ENCODE assay signal across 25 mouse cellular contexts in genomic region chr1:158546513-158546912, GRCm38 (mm10).
DNase-seq lines count a peak whose midpoint lies in the region; ATAC-seq lines count a peak whose summit lies in the region.
"Had no signal": no experiment of that assay in that cellular context is flagged by ENCODE, and none has a peak within 500 bp of the region (broad histone marks: within the 10 kb centered on the region; RNA-seq: fewer than 3 reads in every experiment).

No protein-coding gene starts in this region.

- no peak overlapping the region for H3K4me3 ChIP-seq in embryonic facial prominence, embryonic 11.5 days (ENCODE audit: low read depth, low read length)
- no peak overlapping the region for H3K4me3 ChIP-seq in embryonic facial prominence, embryonic 10.5 days
- no peak overlapping the region for H3K4me3 ChIP-seq in midbrain, embryonic 11.5 days (ENCODE audit: low read depth, low read length)
- H3K4me3 ChIP-seq in midbrain, embryonic 16.5 days (ENCODE audit: low read depth, low read length) = no peak overlapping the region
- H3K4me3 ChIP-seq in midbrain, embryonic 12.5 days = no peak overlapping the region
- H3K4me3 ChIP-seq: embryonic facial prominence, embryonic 13.5 days; heart, embryonic 10.5 days; hindbrain, embryonic 13.5 days; intestine, embryonic 15.5 days; neural tube, embryonic 13.5 days had no signal

- H3K9me3 ChIP-seq in embryonic facial prominence, embryonic 11.5 days (replicated peaks; ENCODE audit: control insufficient read depth, low read length) = no peaks in the 10 kb centered on the region
- H3K9me3 ChIP-seq in embryonic facial prominence, embryonic 10.5 days = no peaks in the 10 kb centered on the region
- no peaks in the 10 kb centered on the region for H3K9me3 ChIP-seq in midbrain, embryonic 11.5 days (ENCODE audit: control insufficient read depth, low read length)
- no peaks in the 10 kb centered on the region for H3K9me3 ChIP-seq in midbrain, embryonic 16.5 days (replicated peaks; ENCODE audit: control insufficient read depth, low read length, poor library complexity, severe bottlenecking)
- no peaks in the 10 kb centered on the region for H3K9me3 ChIP-seq in midbrain, embryonic 12.5 days
- H3K9me3 ChIP-seq: embryonic facial prominence, embryonic 13.5 days; heart, embryonic 10.5 days; hindbrain, embryonic 13.5 days; intestine, embryonic 15.5 days; neural tube, embryonic 13.5 days had no signal

- H3K27ac ChIP-seq in embryonic facial prominence, embryonic 11.5 days (replicated peaks; ENCODE audit: low read depth, low read length) = no peak overlapping the region
- H3K27ac ChIP-seq in embryonic facial prominence, embryonic 10.5 days (replicated peaks) = no peak overlapping the region
- H3K27ac ChIP-seq in midbrain, embryonic 11.5 days (ENCODE audit: low read depth, low read length) = no peak overlapping the region; the same call in 1 of the 2 replicates
- no peak overlapping the region for H3K27ac ChIP-seq in midbrain, embryonic 16.5 days (ENCODE audit: low read length)
- H3K27ac ChIP-seq in midbrain, embryonic 12.5 days (replicated peaks) = no peak overlapping the region
- H3K27ac ChIP-seq: embryonic facial prominence, embryonic 13.5 days; heart, embryonic 10.5 days; intestine, embryonic 15.5 days; stomach, postnatal 0 days had no signal

- no peak overlapping the region for H3K9ac ChIP-seq in embryonic facial prominence, embryonic 11.5 days (replicated peaks; ENCODE audit: low read length)
- H3K9ac ChIP-seq in midbrain, embryonic 11.5 days (ENCODE audit: low read length) = no peak overlapping the region
- no peak overlapping the region for H3K9ac ChIP-seq in midbrain, embryonic 16.5 days (ENCODE audit: low read depth, low read length)
- no peak overlapping the region for H3K9ac ChIP-seq in midbrain, embryonic 12.5 days (replicated peaks)
- H3K9ac ChIP-seq: embryonic facial prominence, embryonic 13.5 days; hindbrain, embryonic 13.5 days; intestine, embryonic 15.5 days; neural tube, embryonic 13.5 days had no signal

- no peak overlapping the region for H3K4me2 ChIP-seq in embryonic facial prominence, embryonic 11.5 days (ENCODE audit: low read depth, low read length)
- H3K4me2 ChIP-seq in midbrain, embryonic 11.5 days = no peak overlapping the region
- H3K4me2 ChIP-seq in midbrain, embryonic 16.5 days (ENCODE audit: low read length) = no peak overlapping the region
- H3K4me2 ChIP-seq in midbrain, embryonic 12.5 days (replicated peaks) = no peak overlapping the region
- H3K4me2 ChIP-seq: embryonic facial prominence, embryonic 13.5 days; hindbrain, embryonic 13.5 days; intestine, embryonic 15.5 days; neural tube, embryonic 13.5 days had no signal

- no peaks in the 10 kb centered on the region for H3K27me3 ChIP-seq in embryonic facial prominence, embryonic 11.5 days (ENCODE audit: control insufficient read depth, insufficient read depth, low read length)
- H3K27me3 ChIP-seq in embryonic facial prominence, embryonic 10.5 days (replicated peaks; ENCODE audit: low read depth, poor library complexity, severe bottlenecking) = no peaks in the 10 kb centered on the region
- no peaks in the 10 kb centered on the region for H3K27me3 ChIP-seq in midbrain, embryonic 11.5 days (ENCODE audit: control insufficient read depth, insufficient read depth, low read length)
- H3K27me3 ChIP-seq in midbrain, embryonic 16.5 days (ENCODE audit: control insufficient read depth, insufficient read depth, low read depth, low read length) = no peaks in the 10 kb centered on the region
- H3K27me3 ChIP-seq in midbrain, embryonic 12.5 days = no peaks in the 10 kb centered on the region
- H3K27me3 ChIP-seq: embryonic facial prominence, embryonic 13.5 days; hindbrain, embryonic 13.5 days; intestine, embryonic 15.5 days; neural tube, embryonic 13.5 days had no signal

- no peaks in the 10 kb centered on the region for H3K4me1 ChIP-seq in embryonic facial prominence, embryonic 11.5 days (ENCODE audit: control insufficient read depth, insufficient read depth, low read length)
- peaks cover 23% of the 10 kb centered on the region for H3K4me1 ChIP-seq in embryonic facial prominence, embryonic 10.5 days
- peaks cover 27% of the 10 kb centered on the region for H3K4me1 ChIP-seq in midbrain, embryonic 11.5 days (ENCODE audit: control insufficient read depth, insufficient read depth, low read length)
- H3K4me1 ChIP-seq in midbrain, embryonic 16.5 days (ENCODE audit: control insufficient read depth, insufficient read depth, low read length) = peaks cover 21% of the 10 kb centered on the region
- peaks cover 29% of the 10 kb centered on the region for H3K4me1 ChIP-seq in midbrain, embryonic 12.5 days
- H3K4me1 ChIP-seq: intestine, embryonic 15.5 days had no signal

- intact Hi-C loops in heart, postnatal 10 days (cut with DNase I) = no loop called here

- ATAC-seq in embryonic facial prominence, embryonic 11.5 days (replicated peaks; ENCODE audit: insufficient number of reproducible peaks, low FRiP score, low TSS enrichment, low read depth) = no peak
- ATAC-seq in midbrain, embryonic 11.5 days (ENCODE audit: low FRiP score) = peak; percentile 42; the same call in 1 of the 2 replicates
- ATAC-seq in midbrain, embryonic 16.5 days = no peak
- 0 out of 2 replicates have a peak, but pooled peaks have one; percentile 8 for ATAC-seq in midbrain, embryonic 12.5 days (ENCODE audit: low FRiP score, low read depth)
- ATAC-seq: intestine, embryonic 15.5 days had no signal

- WGBS in embryonic facial prominence, embryonic 11.5 days = 39% methylated on average over 4 of the region's 4 CpGs
- 47% methylated on average over 4 of the region's 4 CpGs for WGBS in embryonic facial prominence, embryonic 10.5 days
- 33% methylated on average over 4 of the region's 4 CpGs for WGBS in midbrain, embryonic 11.5 days
- 24% methylated on average over 4 of the region's 4 CpGs for WGBS in midbrain, embryonic 16.5 days
- 24% methylated on average over 4 of the region's 4 CpGs for WGBS in midbrain, embryonic 12.5 days

- no peaks in the 10 kb centered on the region for H3K36me3 ChIP-seq in embryonic facial prominence, embryonic 11.5 days (replicated peaks; ENCODE audit: control insufficient read depth, insufficient read depth, low read depth, low read length)
- H3K36me3 ChIP-seq in embryonic facial prominence, embryonic 10.5 days (replicated peaks) = no peaks in the 10 kb centered on the region
- H3K36me3 ChIP-seq in midbrain, embryonic 11.5 days (ENCODE audit: control insufficient read depth, insufficient read depth, low read length) = no peaks in the 10 kb centered on the region
- peaks cover 2% of the 10 kb centered on the region; the same call in 1 of the 2 replicates for H3K36me3 ChIP-seq in midbrain, embryonic 16.5 days (ENCODE audit: control insufficient read depth, insufficient read depth, low read length)
- H3K36me3 ChIP-seq in midbrain, embryonic 12.5 days = no peaks in the 10 kb centered on the region
- H3K36me3 ChIP-seq: embryonic facial prominence, embryonic 13.5 days; G1E; heart, embryonic 10.5 days; intestine, embryonic 15.5 days had no signal

- peak; percentile 19 for DNase-seq in embryonic facial prominence, embryonic 11.5 days (ENCODE audit: low spot score)
- no peak for DNase-seq in embryonic facial prominence, embryonic 10.5 days (ENCODE audit: low spot score)
- DNase-seq in midbrain, embryonic 11.5 days (ENCODE audit: low spot score, missing footprints) = no peak
- peak; percentile 88 for DNase-seq in retina, postnatal 1 day
- no peak for DNase-seq in heart, postnatal 10 days
- no peak for DNase-seq in spleen, postnatal 10 days (ENCODE audit: low spot score in 2 of 2)
- DNase-seq: adrenal gland, postnatal 14 days; cerebellum, adult 11 months; cerebellum, postnatal 36 days; gastrocnemius, postnatal 36 days; heart, postnatal 14 days; layer of hippocampus, postnatal 36 days; left cerebral cortex, postnatal 4 days; liver; lung, postnatal 10 days; right cerebral cortex, postnatal 4 days had no signal

Comparison
In these comparisons a context has a peak if more than half of its experiments do, and no peak if none do; other contexts are left out.
1. ATAC-seq: peak in midbrain, embryonic 11.5 days (single experiment) and midbrain, embryonic 12.5 days (single experiment); none in embryonic facial prominence, embryonic 11.5 days (single experiment) and midbrain, embryonic 16.5 days (single experiment).
2. DNase-seq: peak in embryonic facial prominence, embryonic 11.5 days (single experiment) and retina, postnatal 1 day (single experiment); none in embryonic facial prominence, embryonic 10.5 days (single experiment), midbrain, embryonic 11.5 days (single experiment), heart, postnatal 10 days (0 of 2) and spleen, postnatal 10 days (0 of 2).